Mouse (Mus musculus) liver, embryonic 11.5 days (tissue): Measurements from ENCODE around the gene Pkdcc. TPM values are rescaled to one million over a fixed set of nuclear protein-coding genes. Genes with fewer than 3 reads are reported as not detected.

ENCODE experiments used
- ATAC-seq: fragments of 200-750 bp; cut with Nextera tagmentation; replicated peaks from 2 replicates; pipeline ENCODE4 v1.8.0; 2017; ENCODE audit warnings: moderate number of reproducible peaks, mild to moderate bottlenecking, moderate TSS enrichment, moderate library complexity; ENCODE audit not compliant: low FRiP score
- DNase-seq: peaks from one replicate; pipeline ENCODE4 v3.0.0-alpha.2; 2017; ENCODE audit warnings: low spot score
- H3K27ac ChIP-seq: fragments of 300-500 bp; sonication (generic); 2 replicates; pipeline ENCODE4 v1.5.1; 2014; ENCODE audit warnings: mild to moderate bottlenecking, low read depth, low read length, control low read depth
- H3K27me3 ChIP-seq: fragments of 300-500 bp; sonication (generic); replicated peaks from 2 replicates; pipeline ENCODE4 v1.6.1; 2014; ENCODE audit warnings: low read length, mixed read lengths; ENCODE audit not compliant: control insufficient read depth, insufficient read depth
- H3K36me3 ChIP-seq: fragments of 300-500 bp; sonication (generic); 2 replicates; pipeline ENCODE4 v1.6.1; 2014; ENCODE audit warnings: mild to moderate bottlenecking, low read length, moderate library complexity, mixed read lengths; ENCODE audit not compliant: control insufficient read depth, insufficient read depth
- H3K4me1 ChIP-seq: fragments of 300-500 bp; sonication (generic); replicated peaks from 2 replicates; pipeline ENCODE4 v1.6.1; 2014; ENCODE audit warnings: low read length, mixed read lengths; ENCODE audit not compliant: control insufficient read depth, insufficient read depth
- H3K4me2 ChIP-seq: fragments of 300-500 bp; sonication (generic); 2 replicates; pipeline ENCODE4 v1.6.1; 2014; ENCODE audit warnings: mild to moderate bottlenecking, control low read depth, moderate library complexity
- H3K4me3 ChIP-seq: fragments of 300-500 bp; sonication (generic); 2 replicates; pipeline ENCODE4 v1.5.1; 2014; ENCODE audit warnings: low read depth, low read length, control low read depth
- H3K9ac ChIP-seq: fragments of 300-500 bp; sonication (generic); 2 replicates; pipeline ENCODE4 v1.6.1; 2014; ENCODE audit warnings: low read depth, low read length, control low read depth
- H3K9me3 ChIP-seq: fragments of 300-500 bp; sonication (generic); 2 replicates; pipeline ENCODE4 v1.6.1; 2016; ENCODE audit warnings: low read length, inconsistent platforms, mixed read lengths; ENCODE audit not compliant: control insufficient read depth
- WGBS: fragments of 180-500 bp; shearing (Covaris S2); extraction: QIAGEN DNeasy Blood & Tissue Kit; methylation state at CpG from one replicate; pipeline ENCODE4 v1.1.7; 2014; 5-methylcytosine and 5-hydroxymethylcytosine counted together
- polyA plus RNA-seq: library from polyadenylated mRNA; unstranded; fragments of >200 nt; fragmentation: Nextera tagmentation; extraction: Ambion mirVana; gene quantifications from 2 replicates; pipeline ENCODE4 v1.2.1, GENCODE M21; 2014

Pkdcc gene
- polyA plus RNA-seq, 1 experiment from 2014 or later, result 19.4 TPM

DNA sequence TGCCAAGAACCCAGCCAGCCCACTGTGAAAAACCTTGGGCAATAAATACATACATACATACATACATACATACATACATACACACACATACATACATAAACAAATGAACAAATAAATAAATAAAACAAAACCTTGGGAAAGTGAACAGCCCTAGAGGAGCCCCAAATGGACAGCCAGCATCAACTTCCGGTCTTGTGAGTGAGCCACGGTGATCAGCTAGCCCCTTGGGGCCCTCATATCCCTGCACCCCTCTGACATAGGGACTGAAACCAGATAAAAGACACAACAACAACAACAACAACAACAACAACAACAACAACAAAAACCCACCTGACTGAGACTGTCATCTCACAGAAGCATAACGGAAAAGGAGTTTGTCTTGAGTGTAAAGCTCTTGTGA, 30.4 kb downstream of the Pkdcc start:
- 60% methylated on average over 3 of the region's 3 CpGs for WGBS
- H3K9ac ChIP-seq, result no peak overlapping the region
- H3K4me2 ChIP-seq, result no peak overlapping the region
- no peak overlapping the region for H3K27ac ChIP-seq
- H3K4me1 ChIP-seq, result 0 out of 2 replicates have a peak, but pooled peaks cover 2% of the 10 kb centered on the region
- no peak overlapping the region for H3K4me3 ChIP-seq
- no peaks in the 10 kb centered on the region for H3K9me3 ChIP-seq
- H3K36me3 ChIP-seq, result no peaks in the 10 kb centered on the region
- ATAC-seq (no peak), DNase-seq (no peak)
- H3K27me3 ChIP-seq, result no peaks in the 10 kb centered on the region

DNA sequence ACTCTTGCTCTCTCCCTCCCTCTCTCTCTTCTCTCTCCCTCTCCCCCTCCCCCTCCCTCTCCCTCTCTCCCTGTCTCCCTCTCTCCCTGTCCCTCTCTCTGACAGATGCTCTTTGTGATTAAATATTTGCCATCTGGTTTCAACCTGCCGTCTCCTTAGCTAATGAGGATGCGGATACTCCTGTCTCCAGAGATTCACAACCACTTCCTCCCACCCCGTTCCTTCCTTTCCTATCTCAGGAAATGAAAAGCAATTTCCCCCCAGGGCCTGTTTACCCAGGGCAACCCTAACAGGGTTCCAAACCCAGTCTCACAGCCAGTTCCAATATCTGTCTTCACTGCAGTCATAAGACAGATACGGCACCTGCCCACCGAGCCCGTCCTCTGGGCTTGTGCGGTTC, 31.0 kb downstream of the Pkdcc start:
- H3K27me3 ChIP-seq, result no peaks in the 10 kb centered on the region
- H3K9me3 ChIP-seq, result no peaks in the 10 kb centered on the region
- no peaks in the 10 kb centered on the region for H3K36me3 ChIP-seq
- ATAC-seq (no peak), DNase-seq (no peak)
- no peak overlapping the region for H3K9ac ChIP-seq
- H3K4me3 ChIP-seq, result no peak overlapping the region
- no peak overlapping the region for H3K27ac ChIP-seq
- 0 out of 2 replicates have a peak, but pooled peaks cover 2% of the 10 kb centered on the region for H3K4me1 ChIP-seq
- no peak overlapping the region; the same call in 1 of the 2 replicates for H3K4me2 ChIP-seq
- WGBS, result 24% methylated on average over 7 of the region's 7 CpGs

DNA sequence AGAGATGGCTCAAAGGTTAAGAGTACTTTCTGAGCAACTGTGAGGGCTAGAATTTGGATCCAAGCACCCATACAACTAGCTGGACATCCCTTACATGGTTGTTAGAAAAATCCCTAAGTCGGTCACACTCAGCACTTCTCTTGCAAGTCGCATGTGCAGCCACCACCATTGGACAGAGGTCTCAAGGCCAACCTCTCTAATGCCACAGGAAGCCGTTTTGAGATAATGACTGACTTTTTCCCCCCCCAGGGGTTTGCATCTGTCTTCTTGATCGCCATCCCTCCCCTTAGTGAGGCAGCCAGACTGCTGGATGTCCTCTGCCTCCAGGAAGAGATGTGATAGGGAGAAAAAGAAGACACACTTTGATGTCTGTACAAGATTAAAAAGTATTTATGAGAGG, 32.1 kb downstream of the Pkdcc start:
- ATAC-seq (no peak), DNase-seq (no peak)
- H3K4me3 ChIP-seq, result no peak overlapping the region
- H3K27me3 ChIP-seq, result no peaks in the 10 kb centered on the region
- WGBS, result 26% methylated on average over 4 of the region's 4 CpGs
- no peak overlapping the region for H3K27ac ChIP-seq
- no peak overlapping the region for H3K9ac ChIP-seq
- H3K36me3 ChIP-seq, result no peaks in the 10 kb centered on the region
- H3K9me3 ChIP-seq, result no peaks in the 10 kb centered on the region
- H3K4me2 ChIP-seq, result no peak overlapping the region
- 0 out of 2 replicates have a peak, but pooled peaks cover 2% of the 10 kb centered on the region for H3K4me1 ChIP-seq

DNA sequence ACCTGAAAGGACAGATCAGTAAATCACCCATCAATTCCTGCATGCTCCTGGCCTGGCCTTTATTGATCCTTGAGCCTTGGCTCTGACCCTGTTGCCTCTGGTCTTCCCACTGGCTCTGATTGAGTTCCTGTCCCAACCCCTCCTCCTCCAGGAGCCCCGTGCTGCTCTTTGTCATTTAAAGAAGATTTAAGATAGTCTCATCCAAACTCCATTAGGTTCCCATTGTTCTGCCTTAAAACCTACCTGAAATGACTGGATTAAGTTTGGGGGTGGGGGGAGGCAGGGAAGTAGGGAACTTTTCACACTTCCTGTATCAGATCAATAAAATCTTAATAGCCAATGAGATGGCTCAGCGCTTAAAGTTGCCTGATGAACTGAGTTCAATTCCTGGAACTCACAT, 33.4 kb downstream of the Pkdcc start:
- H3K4me1 ChIP-seq, result peaks cover 7% of the 10 kb centered on the region; the same call in 1 of the 2 replicates
- 42% methylated on average over 2 of the region's 2 CpGs for WGBS
- H3K4me3 ChIP-seq, result no peak overlapping the region
- no peak for ATAC-seq
- no peak overlapping the region for H3K9ac ChIP-seq
- no peak for DNase-seq
- H3K9me3 ChIP-seq, result no peaks in the 10 kb centered on the region
- H3K36me3 ChIP-seq, result no peaks in the 10 kb centered on the region
- no peak overlapping the region for H3K27ac ChIP-seq
- no peaks in the 10 kb centered on the region for H3K27me3 ChIP-seq
- H3K4me2 ChIP-seq, result no peak overlapping the region

DNA sequence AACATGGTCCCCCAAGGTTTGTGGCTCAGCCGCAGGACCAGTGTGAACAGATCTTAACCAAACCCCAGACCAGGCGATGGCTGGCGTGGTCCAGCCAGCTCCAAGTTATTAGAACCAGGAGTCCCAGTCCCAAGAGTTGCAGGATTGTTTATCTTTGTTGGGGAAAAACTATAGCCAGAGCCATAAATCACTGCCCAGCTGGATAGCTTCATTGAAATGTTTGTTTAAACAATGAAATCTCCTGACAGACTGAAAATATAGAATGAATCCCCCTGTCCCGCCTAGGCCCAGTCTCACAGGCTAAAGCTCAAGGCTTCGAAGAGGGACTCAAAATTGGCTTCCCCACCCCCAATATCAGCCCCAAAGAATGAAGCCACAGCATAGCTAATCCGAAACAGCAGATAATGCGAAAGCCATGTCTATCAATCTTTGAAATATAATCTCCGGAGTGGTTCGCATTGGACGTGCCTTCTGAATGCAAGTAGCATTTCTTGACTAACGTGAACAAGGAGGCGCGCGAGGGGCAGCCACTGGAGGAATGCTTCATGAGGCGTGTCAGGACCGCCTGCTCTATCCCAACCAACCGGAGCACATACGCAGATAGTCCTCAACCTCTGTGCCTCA, 35.9 kb downstream of the Pkdcc start:
- no peaks in the 10 kb centered on the region for H3K36me3 ChIP-seq
- H3K9me3 ChIP-seq, result no peaks in the 10 kb centered on the region
- no peak for ATAC-seq
- no peak for DNase-seq
- no peak overlapping the region for H3K27ac ChIP-seq
- no peak overlapping the region for H3K9ac ChIP-seq
- H3K4me1 ChIP-seq, result peaks cover 7% of the 10 kb centered on the region; the same call in 1 of the 2 replicates
- no peak overlapping the region for H3K4me2 ChIP-seq
- no peak overlapping the region for H3K4me3 ChIP-seq
- no peaks in the 10 kb centered on the region for H3K27me3 ChIP-seq
- WGBS, result 72% methylated on average over 18 of the region's 18 CpGs

GRCm38 (mm10) chr17:83253051-83253649, 38.1 kb downstream of the Pkdcc start:
- no peak overlapping the region for H3K9ac ChIP-seq
- H3K27ac ChIP-seq, result no peak overlapping the region
- H3K27me3 ChIP-seq, result no peaks in the 10 kb centered on the region
- WGBS, result 29% methylated on average over 12 of the region's 12 CpGs
- ATAC-seq, result 0 out of 2 replicates have a peak, but pooled peaks have one; percentile 20
- no peaks in the 10 kb centered on the region for H3K9me3 ChIP-seq
- DNase-seq, result no peak
- no peak overlapping the region for H3K4me3 ChIP-seq
- H3K4me2 ChIP-seq, result no peak overlapping the region
- H3K4me1 ChIP-seq, result peaks cover 5% of the 10 kb centered on the region; the same call in 1 of the 2 replicates
- H3K36me3 ChIP-seq, result no peaks in the 10 kb centered on the region

DNA sequence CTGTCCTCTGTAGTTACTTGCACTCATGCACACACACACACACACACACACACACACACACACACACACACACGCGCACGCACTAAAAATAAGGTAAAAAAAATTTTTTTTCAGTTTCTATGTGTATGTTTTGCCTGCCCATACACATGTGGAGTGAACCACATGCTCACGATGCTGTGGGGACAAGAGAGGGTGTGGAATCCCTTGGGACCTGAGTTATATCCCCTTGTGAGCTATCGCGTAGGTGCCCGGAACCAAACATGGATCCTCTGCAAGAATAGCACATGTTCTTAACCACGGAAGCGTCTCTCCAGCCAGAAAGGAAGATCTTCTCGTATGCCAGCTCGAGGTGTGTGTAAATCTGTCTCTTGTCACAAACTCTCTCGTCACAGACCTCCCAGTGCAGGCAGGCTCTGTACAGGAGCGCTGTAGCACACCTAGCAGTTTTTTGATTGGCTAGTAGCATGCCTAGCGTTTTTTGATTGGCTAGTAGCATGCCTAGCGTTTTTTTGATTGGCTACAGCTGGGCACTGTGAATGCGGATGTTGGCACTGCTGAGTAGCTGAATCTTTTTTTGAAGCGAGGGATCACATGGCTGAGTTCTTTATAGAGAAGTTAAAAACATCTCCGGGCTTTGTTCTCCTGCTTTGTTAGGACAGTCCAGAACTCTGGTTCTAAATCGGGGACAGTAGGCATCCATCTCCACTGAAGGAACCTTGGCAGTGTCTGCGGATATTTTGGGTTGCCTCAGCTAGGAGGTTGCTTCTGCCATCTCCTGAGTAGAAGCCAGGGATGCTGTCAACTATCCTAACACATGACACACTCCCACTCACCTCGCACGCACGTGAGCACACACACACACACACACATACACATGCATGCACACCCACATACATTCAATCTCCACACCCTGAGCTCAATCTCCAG, 52.4 kb downstream of the Pkdcc start:
- no peak overlapping the region; the same call in 1 of the 2 replicates for H3K4me3 ChIP-seq

GRCm38 (mm10) chr17:83271509-83271908, 56.4 kb downstream of the Pkdcc start:
- H3K4me3 ChIP-seq, result no peak overlapping the region
- no peak overlapping the region for H3K27ac ChIP-seq
- H3K4me1 ChIP-seq, result peaks cover 23% of the 10 kb centered on the region
- ATAC-seq (no peak), DNase-seq (peak; percentile 74)
- no peaks in the 10 kb centered on the region for H3K36me3 ChIP-seq
- H3K4me2 ChIP-seq, result no peak overlapping the region
- no peak overlapping the region for H3K9ac ChIP-seq
- H3K27me3 ChIP-seq, result peaks cover 14% of the 10 kb centered on the region
- 3% methylated on average over 3 of the region's 3 CpGs for WGBS
- no peaks in the 10 kb centered on the region for H3K9me3 ChIP-seq

More for the DNA sequence above, 52.4 kb downstream of the Pkdcc start:
- Histone ChIP-seq H3K27ac (no peak overlapping the region), H3K36me3 (no peaks in the 10 kb centered on the region), H3K9me3 (no peaks in the 10 kb centered on the region), H3K4me1 (no peaks in the 10 kb centered on the region), H3K27me3 (no peaks in the 10 kb centered on the region), H3K4me2 (peak overlapping the region; percentile 52), H3K9ac (no peak overlapping the region)
- ATAC-seq (peak; percentile 86), DNase-seq (no peak)
- WGBS, result 49% methylated on average over 23 of the region's 23 CpGs
